Mouse (Mus musculus): Measurements from ENCODE around the gene Stard5.

The Stard5 gene

GRCm38 (mm10) chr7:83666087-83666595 is 34.4 kb downstream of the Stard5 start:
- no peak for DNase-seq (ENCODE audit: low spot score)

GRCm38 (mm10) chr7:83667936-83668645 is 36.3 kb downstream of the Stard5 start:
- no peak for DNase-seq (ENCODE audit: low spot score)

- DNase-seq (ENCODE audit: low spot score), result peak; percentile 53
These were observed 37.0 kb downstream of the Stard5 start for GRCm38 (mm10) chr7:83668724-83669123.

GRCm38 (mm10) chr7:83671573-83671972 is 39.8 kb downstream of the Stard5 start:
- DNase-seq (ENCODE audit: low spot score), result no peak

GRCm38 (mm10) chr7:83675545-83676254 is 43.9 kb downstream of the Stard5 start:
- peak; percentile 38 for DNase-seq (ENCODE audit: low spot score)

- no peak for DNase-seq (ENCODE audit: low spot score)
These were observed 45.5 kb downstream of the Stard5 start for GRCm38 (mm10) chr7:83677296-83677695.

- DNase-seq (ENCODE audit: low spot score), result no peak
These were observed 46.7 kb downstream of the Stard5 start for GRCm38 (mm10) chr7:83678506-83678905.

GRCm38 (mm10) chr7:83682640-83683274 is 51.0 kb downstream of the Stard5 start:
- DNase-seq (ENCODE audit: low spot score), result no peak

GRCm38 (mm10) chr7:83695449-83696212 is 63.9 kb downstream of the Stard5 start:
- peak; percentile 29 for DNase-seq (ENCODE audit: low spot score)

- DNase-seq (ENCODE audit: low spot score), result no peak
These were observed 67.4 kb downstream of the Stard5 start for GRCm38 (mm10) chr7:83699066-83699745.

Measured in urinary bladder, postnatal 14 days (tissue).